Mouse (Mus musculus) forebrain, embryonic 12.5 days (tissue): ENCODE measurements around the gene Srgap1. TPM values are rescaled to one million over a fixed set of nuclear protein-coding genes. Genes with fewer than 3 reads are reported as not detected.

Source experiments
- ATAC-seq: fragments of 200-750 bp; cut with Nextera tagmentation; 2 replicates; pipeline ENCODE4 v1.8.0; 2017; ENCODE audit warnings: moderate TSS enrichment; ENCODE audit not compliant: low FRiP score
- H3K27ac ChIP-seq: fragments of 300-500 bp; sonication (generic); 2 replicates; pipeline ENCODE4 v1.5.1; 2016; ENCODE audit warnings: mild to moderate bottlenecking
- H3K27me3 ChIP-seq: fragments of 300-500 bp; sonication (generic); 2 replicates; pipeline ENCODE4 v1.6.1; 2016; ENCODE audit warnings: mild to moderate bottlenecking
- H3K36me3 ChIP-seq: fragments of 300-500 bp; sonication (generic); replicated peaks from 2 replicates; pipeline ENCODE4 v1.6.1; 2016; ENCODE audit warnings: mild to moderate bottlenecking
- H3K4me1 ChIP-seq: fragments of 300-500 bp; sonication (generic); 2 replicates; pipeline ENCODE4 v1.6.1; 2016
- H3K4me2 ChIP-seq: fragments of 300-500 bp; sonication (generic); 2 replicates; pipeline ENCODE4 v1.6.1; 2016; ENCODE audit warnings: mild to moderate bottlenecking, moderate library complexity
- H3K4me3 ChIP-seq: fragments of 300-500 bp; sonication (generic); replicated peaks from 2 replicates; pipeline ENCODE4 v1.5.1; 2016; ENCODE audit warnings: mild to moderate bottlenecking
- H3K9ac ChIP-seq: fragments of 300-500 bp; sonication (generic); 2 replicates; pipeline ENCODE4 v1.6.1; 2016; ENCODE audit warnings: mild to moderate bottlenecking
- H3K9me3 ChIP-seq: fragments of 300-500 bp; sonication (generic); 2 replicates; pipeline ENCODE4 v1.6.1; 2016
- WGBS: fragments of 180-500 bp; shearing (Covaris S2); methylation state at CpG from one replicate; pipeline ENCODE4 v1.1.7; 2016; 5-methylcytosine and 5-hydroxymethylcytosine counted together
- polyA plus RNA-seq: library from polyadenylated mRNA; unstranded; fragments of >200 nt; fragmentation: Nextera tagmentation; extraction: Ambion mirVana; gene quantifications from 2 replicates; pipeline ENCODE4 v1.2.1, GENCODE M21; 2016

The Srgap1 gene
- polyA plus RNA-seq, 1 experiment from 2014 or later: 22.2 TPM

DNA sequence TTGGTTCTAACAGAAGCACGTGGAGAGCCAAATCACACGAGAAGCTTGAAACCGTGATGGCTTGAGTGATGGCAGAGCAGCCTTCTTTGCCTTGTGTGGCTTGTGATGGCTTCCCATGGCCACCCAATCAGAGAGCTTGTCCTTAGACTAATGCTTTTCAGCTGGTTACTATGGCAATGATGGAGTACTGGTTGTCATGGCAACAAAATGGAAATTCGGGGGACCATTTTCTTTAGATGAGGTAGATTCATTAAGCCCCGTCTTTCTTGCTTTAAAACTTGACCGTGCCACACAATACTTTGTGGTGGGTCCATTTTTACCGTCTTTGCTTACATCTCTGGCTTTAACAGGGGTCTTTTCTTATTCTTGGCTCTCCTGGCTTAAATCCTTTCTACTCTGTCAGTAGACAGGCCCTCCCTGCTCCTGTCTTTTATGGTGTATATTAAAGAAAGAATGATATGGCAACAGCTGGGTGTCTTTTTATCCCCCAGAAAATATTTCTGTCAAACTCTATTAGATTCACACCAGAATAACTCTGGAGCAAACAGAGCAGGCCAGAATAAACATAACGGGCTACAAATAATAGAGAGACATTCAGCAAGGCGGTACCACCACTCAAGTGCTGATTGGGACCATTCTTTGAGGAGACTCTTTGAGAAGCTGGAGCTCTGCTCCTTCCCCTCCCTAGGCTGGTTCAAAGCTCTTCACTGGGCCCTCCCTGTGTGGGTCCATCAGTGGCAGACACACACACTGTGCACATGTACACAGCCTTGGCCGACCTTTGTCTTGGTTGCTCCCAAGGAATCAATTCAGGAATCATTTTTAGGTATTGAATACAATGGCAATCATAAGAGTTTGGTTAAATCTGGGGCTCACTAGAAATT lies 281.7 kb downstream of the Srgap1 start:
- WGBS: 32% methylated on average over 10 of the region's 10 CpGs
- H3K27ac ChIP-seq: peak overlapping the region; percentile 57
- no peak overlapping the region for H3K9ac ChIP-seq
- peak; percentile 96 for ATAC-seq
- H3K36me3 ChIP-seq: no peaks in the 10 kb centered on the region
- H3K4me3 ChIP-seq: no peak overlapping the region
- H3K27me3 ChIP-seq: no peaks in the 10 kb centered on the region
- no peak overlapping the region for H3K4me2 ChIP-seq
- no peaks in the 10 kb centered on the region for H3K9me3 ChIP-seq
- peaks cover 13% of the 10 kb centered on the region for H3K4me1 ChIP-seq

- H3K9me3 ChIP-seq: no peaks in the 10 kb centered on the region
- no peak overlapping the region for H3K27ac ChIP-seq
- no peak overlapping the region for H3K4me2 ChIP-seq
- ATAC-seq: peak; percentile 70
- H3K36me3 ChIP-seq: no peaks in the 10 kb centered on the region
- H3K27me3 ChIP-seq: no peaks in the 10 kb centered on the region
- H3K4me1 ChIP-seq: peaks cover 13% of the 10 kb centered on the region
- H3K4me3 ChIP-seq: no peak overlapping the region
- 83% methylated on average over 13 of the region's 13 CpGs for WGBS
- H3K9ac ChIP-seq: no peak overlapping the region
These were observed 282.5 kb downstream of the Srgap1 start for GRCm38 (mm10) chr10:121764469-121765173.

DNA sequence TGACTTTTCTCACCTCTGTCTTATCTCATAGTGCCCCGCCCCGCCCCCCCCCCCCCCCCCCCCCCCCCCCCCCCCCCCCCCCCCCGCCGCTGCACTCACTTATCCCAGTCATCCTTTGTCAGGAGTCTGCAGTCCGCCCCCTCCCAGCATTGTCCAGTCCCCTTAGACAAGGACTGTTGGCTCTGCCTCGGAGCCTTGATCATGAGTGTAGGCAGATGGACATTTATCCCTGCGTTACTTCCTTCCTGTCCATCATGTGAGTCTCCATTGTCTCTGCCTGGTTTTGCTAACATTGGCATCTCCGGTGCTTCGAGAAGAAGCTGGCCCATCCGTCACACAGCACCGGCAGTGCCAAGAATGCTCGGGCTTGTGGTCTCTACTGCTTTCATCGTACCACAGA lies 283.9 kb downstream of the Srgap1 start:
- H3K9ac ChIP-seq: no peak overlapping the region
- H3K36me3 ChIP-seq: no peaks in the 10 kb centered on the region
- no peak for ATAC-seq
- no peak overlapping the region for H3K4me2 ChIP-seq
- no peak overlapping the region for H3K27ac ChIP-seq
- 89% methylated on average over 8 of the region's 13 CpGs for WGBS
- no peaks in the 10 kb centered on the region for H3K9me3 ChIP-seq
- peaks cover 13% of the 10 kb centered on the region for H3K4me1 ChIP-seq
- no peaks in the 10 kb centered on the region for H3K27me3 ChIP-seq
- no peak overlapping the region for H3K4me3 ChIP-seq

- H3K4me1 ChIP-seq: peaks cover 13% of the 10 kb centered on the region
- H3K9me3 ChIP-seq: no peaks in the 10 kb centered on the region
- H3K27me3 ChIP-seq: no peaks in the 10 kb centered on the region
- H3K36me3 ChIP-seq: no peaks in the 10 kb centered on the region
- no peak for ATAC-seq
- 94% methylated on average over 9 of the region's 9 CpGs for WGBS
- H3K9ac ChIP-seq: no peak overlapping the region
- no peak overlapping the region for H3K4me3 ChIP-seq
- no peak overlapping the region for H3K27ac ChIP-seq
- H3K4me2 ChIP-seq: no peak overlapping the region
These were observed 285.0 kb downstream of the Srgap1 start for GRCm38 (mm10) chr10:121762141-121762540.

DNA sequence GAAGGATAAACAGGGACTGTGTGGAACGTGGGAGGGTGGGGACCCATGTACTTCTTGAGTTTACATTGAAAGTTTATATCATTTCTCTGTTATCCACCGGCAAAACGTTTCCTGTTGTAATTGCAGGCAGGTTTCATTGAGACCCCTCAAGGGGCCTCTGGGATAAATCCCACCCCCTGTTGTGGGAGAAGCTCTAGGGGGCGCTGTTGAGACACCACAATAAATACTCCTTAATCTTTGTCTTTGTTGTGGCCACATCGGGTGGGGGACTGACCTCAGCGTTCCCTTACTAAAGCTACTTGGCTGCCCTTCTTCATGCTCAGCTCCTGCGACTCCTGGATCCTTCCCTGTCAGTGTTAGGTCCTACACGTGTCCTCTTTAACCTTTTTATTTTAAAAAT lies 288.0 kb downstream of the Srgap1 start:
- Histone ChIP-seq H3K4me2 (no peak overlapping the region), H3K9me3 (no peaks in the 10 kb centered on the region), H3K27ac (no peak overlapping the region), H3K36me3 (no peaks in the 10 kb centered on the region), H3K4me1 (no peaks in the 10 kb centered on the region), H3K9ac (no peak overlapping the region), H3K4me3 (no peak overlapping the region), H3K27me3 (no peaks in the 10 kb centered on the region)
- WGBS: 42% methylated on average over 8 of the region's 8 CpGs
- no peak for ATAC-seq

DNA sequence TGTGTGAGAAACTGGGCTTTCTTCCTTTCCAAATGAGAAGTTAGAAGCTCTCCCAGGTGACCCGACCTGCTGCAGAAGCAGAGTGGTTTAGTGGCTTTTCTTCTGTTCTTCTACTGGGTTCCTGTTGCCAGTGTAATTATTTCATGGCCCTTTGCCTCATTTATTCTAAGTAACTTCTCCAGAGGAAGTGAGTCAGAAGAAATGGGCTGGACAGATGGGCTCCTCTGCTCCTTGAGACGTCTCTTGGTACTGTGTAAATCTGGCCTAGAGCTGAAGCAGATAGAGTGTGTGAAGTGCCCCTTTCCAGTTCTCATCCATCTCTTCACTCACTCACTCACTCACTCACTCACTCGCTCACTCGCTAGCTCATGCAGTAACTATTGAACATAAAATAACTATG lies 290.4 kb downstream of the Srgap1 start:
- 0 out of 2 replicates have a peak, but pooled peaks cover 5% of the 10 kb centered on the region for H3K36me3 ChIP-seq
- no peaks in the 10 kb centered on the region for H3K9me3 ChIP-seq
- H3K4me2 ChIP-seq: no peak overlapping the region
- no peaks in the 10 kb centered on the region for H3K27me3 ChIP-seq
- H3K4me3 ChIP-seq: no peak overlapping the region
- H3K9ac ChIP-seq: no peak overlapping the region
- no peak for ATAC-seq
- H3K27ac ChIP-seq: no peak overlapping the region
- WGBS: 86% methylated on average over 4 of the region's 4 CpGs
- no peaks in the 10 kb centered on the region for H3K4me1 ChIP-seq

DNA sequence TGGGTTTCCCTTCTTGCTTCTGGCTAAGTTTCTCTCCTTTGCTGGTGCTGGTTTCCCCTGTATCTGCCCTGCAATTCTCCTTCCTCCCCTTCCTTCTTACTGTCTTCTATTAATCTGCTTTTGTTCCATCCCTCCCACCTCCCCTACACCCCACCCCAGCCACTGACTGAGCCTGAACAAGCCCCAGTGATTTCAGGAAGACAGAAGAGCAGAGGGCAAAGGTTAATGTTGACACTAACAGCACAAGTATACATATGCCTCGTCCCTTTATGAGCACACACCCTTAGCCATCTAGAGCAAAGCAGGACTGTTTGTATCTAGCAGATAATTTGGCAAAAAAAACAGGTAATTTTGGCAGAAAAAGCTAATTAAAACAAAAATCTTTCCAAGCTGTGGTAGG lies 291.3 kb downstream of the Srgap1 start:
- Histone ChIP-seq H3K27me3 (no peaks in the 10 kb centered on the region), H3K4me2 (no peak overlapping the region), H3K36me3 (peaks cover 9% of the 10 kb centered on the region), H3K27ac (no peak overlapping the region), H3K4me1 (no peaks in the 10 kb centered on the region), H3K4me3 (no peak overlapping the region), H3K9me3 (no peaks in the 10 kb centered on the region), H3K9ac (no peak overlapping the region)
- ATAC-seq: no peak
- WGBS: 43% methylated on average over 1 of the region's 1 CpGs

- Histone ChIP-seq H3K4me2 (no peak overlapping the region), H3K27ac (no peak overlapping the region), H3K9ac (no peak overlapping the region), H3K4me3 (no peak overlapping the region), H3K36me3 (peaks cover 17% of the 10 kb centered on the region), H3K27me3 (no peaks in the 10 kb centered on the region), H3K9me3 (no peaks in the 10 kb centered on the region), H3K4me1 (no peaks in the 10 kb centered on the region)
- 86% methylated on average over 5 of the region's 5 CpGs for WGBS
- no peak for ATAC-seq
These were observed 292.9 kb downstream of the Srgap1 start for GRCm38 (mm10) chr10:121754237-121754636.

DNA sequence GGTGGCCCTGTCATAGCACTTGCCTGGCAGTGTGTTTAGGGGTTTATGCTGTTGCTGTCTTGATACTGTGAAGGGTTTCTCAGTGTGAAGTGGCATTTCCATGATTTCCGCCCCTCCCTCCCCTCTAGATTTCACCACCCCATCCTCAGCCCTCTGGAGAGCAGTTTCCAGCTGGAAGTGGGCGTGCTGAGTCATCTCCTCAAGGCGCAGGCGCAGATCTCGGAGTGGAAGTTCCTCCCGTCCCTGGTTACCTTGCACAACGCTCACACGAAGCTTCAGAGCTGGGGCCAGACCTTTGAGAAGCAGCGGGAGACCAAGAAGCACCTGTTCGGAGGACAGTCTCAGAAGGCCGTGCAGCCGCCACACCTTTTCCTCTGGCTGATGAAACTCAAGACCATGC lies 296.9 kb downstream of the Srgap1 start:
- Histone ChIP-seq H3K27me3 (no peaks in the 10 kb centered on the region), H3K4me2 (no peak overlapping the region), H3K4me1 (no peaks in the 10 kb centered on the region), H3K27ac (no peak overlapping the region), H3K9me3 (no peaks in the 10 kb centered on the region), H3K36me3 (peaks cover 56% of the 10 kb centered on the region), H3K9ac (no peak overlapping the region), H3K4me3 (no peak overlapping the region)
- WGBS: 97% methylated on average over 12 of the region's 12 CpGs
- no peak for ATAC-seq

DNA sequence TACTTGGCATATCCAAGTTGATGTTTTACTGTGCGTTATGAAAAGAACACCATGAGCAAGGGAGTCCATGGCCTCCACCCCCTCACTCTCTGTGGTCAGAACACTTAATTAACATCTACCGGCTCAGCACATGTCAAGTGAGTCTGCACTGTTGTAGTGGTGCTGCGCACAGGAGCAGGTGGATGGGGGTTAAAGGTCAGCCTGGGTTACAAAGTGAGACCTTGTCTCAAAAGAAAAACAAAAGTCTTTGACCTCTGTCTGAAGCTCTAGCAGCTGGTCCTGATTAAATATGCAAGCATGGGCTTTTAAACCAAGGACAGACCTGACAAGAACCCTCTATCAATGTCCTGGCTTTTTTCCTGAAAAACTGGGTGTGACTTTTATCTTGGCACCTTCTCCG lies 304.8 kb downstream of the Srgap1 start:
- Histone ChIP-seq H3K27me3 (0 out of 2 replicates have a peak, but pooled peaks cover 4% of the 10 kb centered on the region), H3K4me2 (no peak overlapping the region), H3K4me1 (peaks cover 12% of the 10 kb centered on the region), H3K36me3 (peaks cover 22% of the 10 kb centered on the region), H3K9ac (no peak overlapping the region), H3K27ac (no peak overlapping the region), H3K4me3 (no peak overlapping the region), H3K9me3 (no peaks in the 10 kb centered on the region)
- WGBS: 57% methylated on average over 4 of the region's 4 CpGs
- ATAC-seq: no peak

DNA sequence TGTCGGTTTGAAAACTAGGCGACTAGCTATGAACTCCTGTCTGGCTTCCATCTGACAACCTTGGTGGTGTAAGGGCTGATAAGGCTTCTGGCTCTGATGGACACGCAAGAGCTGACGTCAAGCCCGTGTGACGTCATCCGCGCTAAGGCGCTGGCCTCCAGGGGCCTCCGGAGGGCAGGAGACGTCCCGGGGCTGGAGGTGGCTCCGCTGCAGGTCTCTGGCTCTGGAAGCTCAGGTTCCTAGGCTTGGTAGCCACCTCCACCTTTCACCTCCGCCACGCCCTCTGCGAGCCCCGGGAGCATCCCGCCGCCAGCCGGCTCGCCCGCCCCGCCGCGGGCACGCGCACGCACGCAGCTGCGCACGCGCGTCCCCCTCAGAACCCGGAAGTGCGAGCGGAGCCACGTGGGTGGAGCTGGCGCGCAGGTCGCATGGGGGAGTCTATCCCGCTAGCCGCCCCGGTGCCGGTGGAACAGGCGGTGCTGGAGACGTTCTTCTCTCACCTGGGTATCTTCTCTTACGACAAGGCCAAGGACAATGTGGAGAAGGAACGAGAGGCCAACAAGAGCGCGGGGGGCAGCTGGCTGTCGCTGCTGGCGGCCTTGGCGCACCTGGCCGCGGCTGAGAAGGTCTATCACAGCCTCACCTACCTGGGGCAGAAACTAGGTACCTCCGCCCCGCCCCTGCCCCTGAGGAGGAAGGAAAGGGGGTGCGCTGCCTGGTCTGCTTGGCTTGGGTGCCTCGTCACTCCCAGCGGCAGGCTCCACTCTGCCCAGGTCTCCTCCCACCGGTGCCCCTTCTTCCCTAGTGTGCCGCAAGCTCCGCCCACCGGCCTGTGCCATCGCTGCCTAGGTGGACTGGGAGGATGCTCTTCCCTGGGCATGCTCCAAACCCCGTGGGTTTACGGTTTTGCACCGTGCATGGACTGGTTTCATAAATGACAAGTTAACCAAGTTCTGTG lies 307.3 kb downstream of the Srgap1 start, which contains the start of gene BC048403:
Gene BC048403 (plus strand): TSS at position 390 of the 958 bp plus-strand sequence.
- H3K36me3 ChIP-seq: no peaks in the 10 kb centered on the region
- peaks cover 12% of the 10 kb centered on the region for H3K4me1 ChIP-seq
- under 1% methylated on average over 64 of the region's 68 CpGs for WGBS
- peak within 1 kb of the TSS; percentile 94 for H3K4me2 ChIP-seq
- peak; percentile 92 for ATAC-seq
- H3K27me3 ChIP-seq: 0 out of 2 replicates have a peak, but pooled peaks cover 4% of the 10 kb centered on the region
- H3K27ac ChIP-seq: peak within 1 kb of the TSS; percentile 33; the same call in 1 of the 2 replicates
- peak within 1 kb of the TSS; percentile 80 for H3K4me3 ChIP-seq
- no peaks in the 10 kb centered on the region for H3K9me3 ChIP-seq
- H3K9ac ChIP-seq: peak within 1 kb of the TSS; percentile 71

DNA sequence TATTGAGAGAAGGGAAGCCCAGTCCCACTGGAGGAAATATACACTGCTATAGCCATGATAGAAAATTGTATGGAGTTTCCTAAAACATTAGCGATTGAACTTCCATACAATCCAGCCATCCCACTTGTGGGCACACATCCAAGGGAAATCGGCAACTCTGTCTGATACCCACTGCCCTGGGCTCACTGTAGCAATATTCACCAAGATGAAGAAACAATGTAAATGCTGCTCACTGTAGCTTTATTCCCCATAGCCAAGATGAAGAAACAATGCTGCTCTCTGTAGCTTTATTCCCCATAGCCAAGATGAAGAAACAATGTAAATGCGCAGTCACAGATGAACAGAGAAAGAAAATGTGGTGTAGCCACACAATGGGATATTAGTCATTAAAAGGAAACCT lies 309.9 kb downstream of the Srgap1 start:
- 0 out of 2 replicates have a peak, but pooled peaks cover 4% of the 10 kb centered on the region for H3K27me3 ChIP-seq
- ATAC-seq: no peak
- H3K4me3 ChIP-seq: no peak overlapping the region
- no peak overlapping the region for H3K4me2 ChIP-seq
- WGBS: 86% methylated on average over 3 of the region's 3 CpGs
- no peaks in the 10 kb centered on the region for H3K9me3 ChIP-seq
- peaks cover 12% of the 10 kb centered on the region for H3K4me1 ChIP-seq
- no peaks in the 10 kb centered on the region for H3K36me3 ChIP-seq
- H3K27ac ChIP-seq: no peak overlapping the region
- no peak overlapping the region for H3K9ac ChIP-seq
